Mouse (Mus musculus) cerebellum, adult 2 months (tissue): ENCODE data around the gene Npepl1.

Source experiments
- CTCF ChIP-seq: fragments of 200-500 bp; IDR thresholded peaks from 2 replicates; pipeline ENCODE4 v1.5.1; 2011; ENCODE audit warnings: low read depth, mild to moderate bottlenecking, control low read depth, low read length, moderate library complexity, borderline replicate concordance; ENCODE audit not compliant: insufficient read depth
- POLR2A ChIP-seq: fragments of 200-500 bp; IDR thresholded peaks from 2 replicates; pipeline ENCODE4 v1.6.1; 2011; ENCODE audit warnings: low read length, control low read depth, borderline replicate concordance; ENCODE audit not compliant: insufficient read depth

DNA sequence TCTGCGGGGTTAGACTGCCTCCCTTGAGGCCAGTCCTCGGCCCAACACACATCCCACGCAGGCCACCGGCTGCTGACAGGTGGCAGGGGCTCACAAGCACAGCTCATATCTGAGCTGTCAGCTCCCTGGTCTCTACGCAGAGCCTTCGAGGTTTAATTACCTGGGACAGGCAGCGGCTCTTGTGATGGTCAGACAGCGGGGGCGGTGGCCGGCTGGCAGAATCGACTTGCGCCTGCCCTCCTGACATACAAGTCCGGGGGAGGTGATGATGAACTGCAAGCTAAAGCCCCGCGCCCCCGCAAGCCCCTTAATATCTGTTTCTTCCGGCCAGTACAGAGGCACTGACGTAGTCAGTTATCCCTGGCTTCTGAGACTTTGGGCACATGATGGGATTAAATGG lies 2.8 kb downstream of the Npepl1 start:
- TF ChIP-seq POLR2A (no peak), CTCF (no peak)
